In genomic region chr6:149374986-149375457, GRCm38 (mm10) we compare ENCODE assay signal across 8 mouse cellular contexts. TPM values are rescaled to one million over a fixed set of nuclear protein-coding genes. Genes with fewer than 3 reads are reported as not detected.
DNase-seq lines count a peak whose midpoint lies in the region; ATAC-seq lines count a peak whose summit lies in the region.

No protein-coding gene starts in this region.

- ATAC-seq in limb, embryonic 11.5 days (ENCODE audit: insufficient number of reproducible peaks, low FRiP score, low TSS enrichment, low read depth): no peak; the same call in 1 of the 2 replicates
- ATAC-seq in midbrain, embryonic 14.5 days (ENCODE audit: low FRiP score, low TSS enrichment): no peak; the same call in 1 of the 2 replicates
- ATAC-seq in stomach, embryonic 15.5 days (ENCODE audit: insufficient read depth, low FRiP score, low read depth): peak; percentile 47; the same call in 1 of the 2 replicates

- H3K27ac ChIP-seq in limb, embryonic 11.5 days (replicated peaks; ENCODE audit: low read depth, low read length): no peak overlapping the region
- no peak overlapping the region for H3K27ac ChIP-seq in midbrain, embryonic 14.5 days (replicated peaks; ENCODE audit: low read depth, low read length)
- no peak overlapping the region for H3K27ac ChIP-seq in stomach, embryonic 15.5 days

- no peaks in the 10 kb centered on the region for H3K36me3 ChIP-seq in limb, embryonic 11.5 days (ENCODE audit: control insufficient read depth, insufficient read depth, low read length)
- H3K36me3 ChIP-seq in midbrain, embryonic 14.5 days (ENCODE audit: control insufficient read depth, insufficient read depth, low read length): no peaks in the 10 kb centered on the region
- H3K36me3 ChIP-seq in stomach, embryonic 15.5 days: no peaks in the 10 kb centered on the region

- peak; percentile 97 for DNase-seq in 3T3-L1 (ENCODE audit: low read depth, low spot score)
- peak; percentile 84 for DNase-seq in MN1 (ENCODE audit: low spot score)
- DNase-seq in cerebellum, adult 9-10 months: peak; percentile 64
- peak; percentile 24 to 48 for DNase-seq in gastrocnemius, adult 8-10 months (ENCODE audit: low spot score in 2 of 2)
- DNase-seq in kidney, adult 18-20 months: peak; percentile 77
- peak; percentile 53 for DNase-seq in limb, embryonic 11.5 days (ENCODE audit: low spot score)
- DNase-seq in midbrain, embryonic 14.5 days: peak; percentile 73

- no peak overlapping the region for H3K4me3 ChIP-seq in limb, embryonic 11.5 days (ENCODE audit: low read depth, low read length)
- H3K4me3 ChIP-seq in midbrain, embryonic 14.5 days (replicated peaks; ENCODE audit: low read depth, low read length): no peak overlapping the region
- no peak overlapping the region for H3K4me3 ChIP-seq in stomach, embryonic 15.5 days (replicated peaks)

- no peaks in the 10 kb centered on the region for H3K27me3 ChIP-seq in limb, embryonic 11.5 days (ENCODE audit: control insufficient read depth, insufficient read depth, low read length)
- H3K27me3 ChIP-seq in midbrain, embryonic 14.5 days (ENCODE audit: control insufficient read depth, insufficient read depth, low read length): no peaks in the 10 kb centered on the region
- no peaks in the 10 kb centered on the region for H3K27me3 ChIP-seq in stomach, embryonic 15.5 days (replicated peaks)

- no peak overlapping the region for H3K9ac ChIP-seq in limb, embryonic 11.5 days (ENCODE audit: low read length)
- no peak overlapping the region for H3K9ac ChIP-seq in midbrain, embryonic 14.5 days (replicated peaks; ENCODE audit: low read length)
- no peak overlapping the region for H3K9ac ChIP-seq in stomach, embryonic 15.5 days

- 64% methylated on average over 2 of the region's 2 CpGs for WGBS in limb, embryonic 11.5 days
- 69% methylated on average over 2 of the region's 2 CpGs for WGBS in midbrain, embryonic 14.5 days
- 38% methylated on average over 2 of the region's 2 CpGs for WGBS in stomach, embryonic 15.5 days

- H3K4me1 ChIP-seq in limb, embryonic 11.5 days (ENCODE audit: control insufficient read depth, insufficient read depth, low read length): no peaks in the 10 kb centered on the region
- H3K4me1 ChIP-seq in midbrain, embryonic 14.5 days (ENCODE audit: control insufficient read depth, insufficient read depth, low read length): no peaks in the 10 kb centered on the region
- H3K4me1 ChIP-seq in stomach, embryonic 15.5 days: no peaks in the 10 kb centered on the region

- no peaks in the 10 kb centered on the region for H3K9me3 ChIP-seq in limb, embryonic 11.5 days (ENCODE audit: control insufficient read depth, low read length)
- H3K9me3 ChIP-seq in midbrain, embryonic 14.5 days (ENCODE audit: control insufficient read depth, low read length): no peaks in the 10 kb centered on the region
- no peaks in the 10 kb centered on the region for H3K9me3 ChIP-seq in stomach, embryonic 15.5 days

- no peak overlapping the region for H3K4me2 ChIP-seq in limb, embryonic 11.5 days (ENCODE audit: low read depth, severe bottlenecking)
- H3K4me2 ChIP-seq in midbrain, embryonic 14.5 days (ENCODE audit: low read length): no peak overlapping the region
- H3K4me2 ChIP-seq in stomach, embryonic 15.5 days: no peak overlapping the region

RNA-seq across cellular contexts. Expression of gene Bicd1, which starts 33.7 kb away (rescaled TPM):
- 1 to 10 TPM in 1 of 4 experiments, under 1 TPM in 3; 0.27 to 1.5 (median 0.30) TPM for total RNA-seq in gastrocnemius, adult 8-10 months (2022)
- polyA plus RNA-seq in limb, embryonic 11.5 days (2014; fragmentation: Nextera tagmentation; extraction: Ambion mirVana): 5.0 and 6.2 TPM in 2 replicates
- 42.0 and 42.6 TPM in 2 replicates for polyA plus RNA-seq in midbrain, embryonic 14.5 days (2014; fragmentation: Nextera tagmentation; extraction: Ambion mirVana)
- polyA plus RNA-seq in stomach, embryonic 15.5 days (2015; fragmentation: Nextera tagmentation; extraction: Ambion mirVana): 11.9 and 12.9 TPM in 2 replicates

Comparison
In these comparisons a context has a peak if more than half of its experiments do, and no peak if none do; other contexts are left out.
1. DNase-seq: peak in every context shown above with its lines; median percentile 97 in 3T3-L1; 84 in MN1; 77 in kidney, adult 18-20 months; 73 in midbrain, embryonic 14.5 days; 64 in cerebellum, adult 9-10 months; 53 in limb, embryonic 11.5 days; 36 in gastrocnemius, adult 8-10 months.